Mouse (Mus musculus): ENCODE measurements around the gene Irf8. TPM values are rescaled to one million over a fixed set of nuclear protein-coding genes. Genes with fewer than 3 reads are reported as not detected.

Irf8 gene
- 3.6 TPM for polyA plus RNA-seq (2014; fragmentation: Illumina TruSeq; extraction: RNeasy Lipid Tissue Mini Kit (QIAGEN cat#74804); ENCODE audit: low read depth, low replicate concordance)

GRCm38 (mm10) chr8:120735770-120736481 is at the start of gene Irf8:
Gene Irf8 (plus strand): TSS chr8:120736358.

Other genes starting within 250 kb of the Irf8 start
- gene Gins2, start 147.1 kb upstream of the Irf8 start, polyA plus RNA-seq (2014; fragmentation: Illumina TruSeq; extraction: RNeasy Lipid Tissue Mini Kit (QIAGEN cat#74804); ENCODE audit: low read depth, low replicate concordance): 0.39 TPM
- 5.8 TPM for gene 1190005I06Rik, start 88.7 kb upstream of the Irf8 start, polyA plus RNA-seq (2014; fragmentation: Illumina TruSeq; extraction: RNeasy Lipid Tissue Mini Kit (QIAGEN cat#74804); ENCODE audit: low read depth, low replicate concordance)
- not detected for gene Gm27021, start 68.3 kb upstream of the Irf8 start, polyA plus RNA-seq (2014; fragmentation: Illumina TruSeq; extraction: RNeasy Lipid Tissue Mini Kit (QIAGEN cat#74804); ENCODE audit: low read depth, low replicate concordance)
- 3,955 TPM for gene Cox4i1, start 68.1 kb upstream of the Irf8 start, polyA plus RNA-seq (2014; fragmentation: Illumina TruSeq; extraction: RNeasy Lipid Tissue Mini Kit (QIAGEN cat#74804); ENCODE audit: low read depth, low replicate concordance)
- 22.8 TPM for gene Emc8, start 67.8 kb upstream of the Irf8 start, polyA plus RNA-seq (2014; fragmentation: Illumina TruSeq; extraction: RNeasy Lipid Tissue Mini Kit (QIAGEN cat#74804); ENCODE audit: low read depth, low replicate concordance)

All from heart, adult 10 weeks (tissue).